Mouse (Mus musculus): ENCODE results near the gene H2afy2.
A peak's percentile ranks its signal among the peaks of the same experiment; 100 is the strongest.

Gene H2afy2

GRCm38 (mm10) chr10:61723271-61723670, 60.7 kb downstream of the H2afy2 start:
- DNase-seq (ENCODE audit: low spot score in 2 of 2) = no peak

DNA sequence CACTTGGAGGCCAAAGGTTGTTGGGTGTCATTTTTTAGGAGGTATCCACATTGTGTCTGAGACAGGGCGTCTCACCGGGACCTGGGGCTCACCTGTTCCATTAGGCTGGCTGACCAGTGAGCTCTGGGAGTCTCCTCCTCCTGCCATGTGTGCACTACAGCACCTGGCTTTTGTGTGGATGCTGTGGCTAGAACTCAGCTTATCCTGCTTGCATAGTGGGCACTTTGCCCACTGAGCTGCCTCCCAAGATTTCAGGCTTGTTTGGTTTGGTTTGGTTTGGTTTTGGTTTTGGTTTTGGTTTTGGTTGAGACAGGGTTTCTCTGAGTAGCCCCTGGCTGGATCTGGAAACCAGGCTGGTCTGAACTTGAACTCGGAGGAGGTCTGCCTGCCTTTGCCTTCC, 61.7 kb downstream of the H2afy2 start:
- DNase-seq (ENCODE audit: low spot score in 2 of 2) = no peak

- no peak for DNase-seq (ENCODE audit: low spot score in 2 of 2)
Measured at GRCm38 (mm10) chr10:61720331-61720730, 63.6 kb downstream of the H2afy2 start.

- no peak for DNase-seq (ENCODE audit: low spot score in 2 of 2)
Measured at GRCm38 (mm10) chr10:61717406-61718296, 66.3 kb downstream of the H2afy2 start.

GRCm38 (mm10) chr10:61715996-61716864, 67.7 kb downstream of the H2afy2 start:
- no peak for DNase-seq (ENCODE audit: low spot score in 2 of 2)

- DNase-seq (ENCODE audit: low spot score in 2 of 2) = no peak
Measured at GRCm38 (mm10) chr10:61715462-61715837, 68.5 kb downstream of the H2afy2 start.

GRCm38 (mm10) chr10:61714771-61715461, 69.0 kb downstream of the H2afy2 start, which contains the start of gene Aifm2:
TSS of gene Aifm2 (plus strand) at chr10:61715263.
- peak; percentile 40 to 68 for DNase-seq (ENCODE audit: low spot score in 2 of 2)

GRCm38 (mm10) chr10:61714146-61714545, 69.8 kb downstream of the H2afy2 start:
- no peak for DNase-seq (ENCODE audit: low spot score in 2 of 2)

GRCm38 (mm10) chr10:61713601-61714000, 70.3 kb downstream of the H2afy2 start:
- no peak for DNase-seq (ENCODE audit: low spot score in 2 of 2)

DNA sequence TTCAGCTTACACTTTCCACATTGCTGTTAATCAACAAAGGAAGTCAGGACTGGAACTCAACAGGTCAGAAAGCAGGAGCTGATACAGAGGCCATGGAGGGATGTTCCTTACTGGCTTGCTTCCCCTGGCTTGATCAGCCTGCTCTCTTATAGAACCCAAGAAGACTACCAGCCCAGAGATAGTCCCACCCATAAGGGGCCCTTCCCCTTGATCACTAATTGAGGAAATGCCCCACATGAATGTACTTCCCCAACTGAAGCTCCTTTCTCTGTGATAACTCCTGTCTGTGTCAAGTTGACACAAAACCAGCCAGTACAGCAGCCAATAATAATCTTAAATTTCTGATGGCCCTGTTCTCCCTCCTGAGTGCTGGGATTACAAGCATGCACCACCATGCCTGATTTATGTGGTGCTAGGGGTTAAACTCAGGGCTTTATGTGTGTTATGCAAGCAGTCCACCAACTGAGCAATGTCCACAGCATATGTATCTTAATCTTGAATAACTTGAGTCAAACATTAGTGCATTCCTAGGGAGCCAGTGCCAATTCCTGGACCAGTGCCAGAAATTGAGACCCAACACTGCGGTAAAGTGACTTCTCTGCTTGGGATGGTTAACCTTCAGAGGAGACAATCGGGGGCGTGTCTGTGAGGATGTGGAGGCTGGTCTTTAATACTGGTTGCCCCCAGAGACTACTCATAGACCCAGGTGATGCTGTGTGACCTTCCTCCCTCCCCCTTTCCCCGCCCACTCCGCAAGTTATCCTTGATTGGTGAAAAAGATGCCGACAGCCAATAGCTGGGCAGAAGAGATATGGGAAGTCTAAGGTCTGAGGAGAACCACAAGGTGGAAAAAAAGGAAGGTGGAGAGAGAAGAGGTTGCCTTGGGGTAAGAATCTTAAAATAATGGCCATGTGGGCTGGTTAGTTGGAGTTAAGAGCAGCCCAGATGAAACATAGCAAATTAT, 77.3 kb downstream of the H2afy2 start:
- DNase-seq (ENCODE audit: low spot score in 2 of 2) = no peak

GRCm38 (mm10) chr10:61704663-61705062, 79.3 kb downstream of the H2afy2 start:
- DNase-seq (ENCODE audit: low spot score in 2 of 2) = no peak

- DNase-seq (ENCODE audit: low spot score in 2 of 2) = no peak
Measured at GRCm38 (mm10) chr10:61697028-61697427, 86.9 kb downstream of the H2afy2 start.

DNA sequence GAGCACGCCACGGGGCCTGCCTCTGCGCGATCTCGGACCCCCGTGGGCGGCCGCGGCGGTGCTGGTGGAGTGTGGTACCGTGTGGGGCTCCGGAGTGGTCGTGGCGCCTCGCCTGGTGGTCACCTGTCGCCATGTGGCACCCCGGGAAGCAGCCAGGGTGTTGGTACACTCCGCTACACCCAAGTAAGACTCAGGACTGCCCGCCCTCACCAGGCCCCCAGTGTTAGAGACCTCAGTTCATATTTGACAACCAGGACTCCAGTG, 87.5 kb downstream of the H2afy2 start:
- peak in 1 of 2 experiments; percentile 34 for DNase-seq (ENCODE audit: low spot score in 2 of 2)

DNA sequence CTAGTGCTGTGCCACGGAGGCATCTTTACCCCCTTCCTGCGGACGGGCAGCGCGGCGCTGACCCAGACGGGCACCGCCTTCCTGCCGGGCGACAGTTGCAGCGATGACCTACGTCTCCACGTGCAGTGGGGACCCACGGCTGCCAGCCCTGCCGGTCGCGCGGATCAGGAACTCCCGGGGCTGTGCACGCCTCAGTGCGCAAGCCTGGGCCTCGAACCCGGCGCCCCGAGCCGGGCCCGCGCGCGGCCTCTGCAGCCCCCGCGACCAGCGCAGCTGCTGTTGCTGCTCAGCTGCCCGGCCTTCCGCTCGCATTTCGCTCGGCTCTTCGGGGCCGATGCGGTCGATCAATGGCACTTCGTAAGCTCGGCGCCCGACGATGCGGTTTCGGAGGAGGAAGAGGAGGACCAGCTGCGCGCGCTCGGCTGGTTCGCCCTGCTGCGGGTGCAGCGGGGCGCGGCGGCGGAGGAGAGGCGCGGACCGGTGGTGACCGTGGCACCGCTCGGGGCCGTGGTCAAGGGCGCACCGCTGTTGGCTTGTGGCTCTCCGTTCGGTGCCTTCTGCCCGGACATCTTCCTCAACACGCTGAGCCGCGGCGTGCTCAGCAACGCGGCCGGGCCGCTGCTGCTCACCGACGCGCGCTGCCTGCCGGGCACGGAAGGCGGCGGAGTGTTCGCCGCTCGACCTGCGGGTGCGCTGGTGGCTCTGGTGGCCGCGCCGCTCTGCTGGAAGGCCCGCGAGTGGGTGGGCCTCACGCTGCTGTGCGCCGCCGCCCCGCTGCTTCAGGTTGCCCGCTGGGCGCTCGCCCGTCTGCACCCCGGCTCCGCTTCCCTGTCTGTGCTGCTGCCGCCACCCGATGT, 88.0 kb downstream of the H2afy2 start:
- peak in 1 of 2 experiments; percentile 58 for DNase-seq (ENCODE audit: low spot score in 2 of 2)

DNA sequence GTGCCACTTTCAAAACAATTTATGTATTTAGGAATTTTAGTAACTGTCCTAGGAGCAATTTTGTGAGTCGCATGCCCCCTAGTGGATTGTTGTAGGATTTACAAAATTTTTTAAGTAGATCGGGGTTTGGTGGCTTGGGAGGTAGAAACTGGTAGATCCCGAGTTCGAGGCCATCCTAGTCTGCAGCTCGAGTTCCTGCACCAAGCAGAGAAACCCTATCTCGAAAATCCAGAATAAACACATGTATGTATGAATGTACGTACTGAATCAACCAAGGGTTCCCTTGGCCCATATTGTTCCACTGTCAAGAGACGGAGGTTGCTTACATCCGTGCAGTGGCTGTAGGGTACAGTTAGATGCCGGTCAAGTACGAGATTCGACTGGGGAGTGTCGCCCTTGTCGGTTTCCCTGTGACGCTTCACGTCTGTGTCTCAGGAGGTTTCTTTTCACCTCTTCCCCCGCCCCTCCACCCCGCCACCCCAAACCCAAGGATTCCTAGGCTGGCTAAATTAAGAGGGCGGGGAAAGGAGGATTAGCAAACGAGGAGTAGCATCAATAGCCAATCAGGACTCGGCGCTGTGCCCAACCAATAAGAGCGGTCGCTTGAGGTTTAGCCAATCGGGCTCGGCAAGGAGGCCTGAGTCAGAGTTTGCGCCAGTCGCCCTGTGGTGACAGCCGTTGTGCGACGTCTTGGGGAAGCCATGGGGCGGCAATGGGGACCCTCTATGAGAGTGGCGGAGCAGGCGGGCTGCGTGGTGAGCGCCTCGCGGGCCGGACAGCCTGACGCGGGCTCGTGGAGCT, 88.9 kb downstream of the H2afy2 start, which contains the start of gene Tysnd1:
Tysnd1 (plus strand) TSS at position 645 of the 801 bp plus-strand sequence.
- peak; percentile 92 to 96 for DNase-seq (ENCODE audit: low spot score in 2 of 2)

DNA sequence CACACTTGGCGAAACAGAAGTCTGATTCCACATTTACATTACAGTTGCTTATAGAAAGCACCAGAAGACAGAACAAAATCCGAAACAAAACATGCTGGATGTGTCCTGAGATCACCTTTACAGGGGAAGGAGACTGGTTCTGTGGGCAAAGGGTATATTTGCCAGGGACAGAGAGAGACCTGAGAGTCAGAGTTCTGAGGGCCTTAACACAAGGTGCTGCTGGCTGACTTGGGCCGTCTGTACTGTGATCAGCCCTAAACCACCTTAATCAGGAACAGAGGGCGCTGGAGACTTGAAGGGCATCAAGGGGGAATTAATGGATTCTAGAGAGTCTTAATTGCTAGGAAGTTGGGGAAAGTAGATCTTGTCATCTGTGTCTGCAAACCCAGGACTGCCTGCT, 90.4 kb downstream of the H2afy2 start:
- DNase-seq (ENCODE audit: low spot score in 2 of 2) = no peak

DNA sequence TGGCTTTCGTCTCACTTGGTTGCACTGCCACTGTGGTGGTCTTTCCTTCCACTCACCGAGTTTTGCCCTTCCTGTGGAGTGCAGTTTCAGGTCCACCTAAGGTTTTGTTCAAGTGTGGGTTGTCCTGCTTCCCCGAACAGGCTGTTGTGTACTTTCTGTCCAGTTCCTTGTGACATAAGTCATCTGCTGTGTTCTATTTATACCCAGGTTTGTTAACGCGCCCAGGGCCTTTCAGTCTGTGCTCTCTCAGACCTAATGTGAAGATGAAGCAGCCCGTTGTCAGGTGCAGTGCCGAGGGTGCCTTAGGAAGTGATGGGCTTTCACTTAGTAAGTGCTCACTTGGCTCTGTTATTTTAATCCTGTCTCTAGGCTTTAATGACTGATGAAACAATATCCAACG, 94.5 kb downstream of the H2afy2 start:
- no peak for DNase-seq (ENCODE audit: low spot score in 2 of 2)

All from spleen, postnatal 10 days (tissue).